Mouse (Mus musculus): ENCODE results near the gene Pcgf5. TPM values are rescaled to one million over a fixed set of nuclear protein-coding genes. Genes with fewer than 3 reads are reported as not detected.

Pcgf5 gene
- polyA plus RNA-seq (2015; fragmentation: Nextera tagmentation; extraction: Ambion mirVana), result 8.1 and 9.2 TPM in 2 replicates

DNA sequence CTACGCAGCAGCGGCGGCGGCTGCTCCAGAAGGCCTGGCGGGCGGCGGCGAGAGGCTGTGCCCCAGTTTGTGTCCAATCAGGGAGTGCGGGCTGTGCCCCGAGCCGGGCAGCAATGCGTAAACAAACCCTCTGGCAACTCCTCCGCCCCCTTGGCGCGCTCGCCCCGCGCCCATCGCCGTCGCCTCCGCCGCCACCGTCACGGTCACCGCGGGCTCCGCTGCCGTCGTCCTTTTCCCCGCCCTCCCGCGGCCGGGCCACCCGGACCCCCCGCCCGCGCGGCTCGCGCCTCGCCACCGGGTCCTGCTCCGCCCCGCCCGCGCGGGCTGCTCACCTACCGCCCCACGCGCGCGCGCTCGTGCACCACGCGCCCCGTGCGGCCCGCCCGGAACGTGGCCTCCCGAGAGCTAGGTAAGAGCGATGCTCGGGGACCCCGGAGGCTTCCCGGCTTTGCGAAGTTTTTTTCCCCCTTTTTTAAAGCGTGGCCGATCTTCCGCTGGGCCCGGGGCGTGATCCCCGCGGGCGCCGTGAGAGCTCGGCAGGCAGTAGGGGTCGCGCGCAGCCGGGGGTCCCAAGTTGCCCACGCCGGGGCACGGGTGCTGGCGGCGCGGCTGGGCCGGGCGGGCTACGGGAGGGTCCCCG is at the start of gene Pcgf5:
Pcgf5 (plus strand) TSS at position 149 of the 640 bp plus-strand sequence.
- peaks cover 64% of the 10 kb centered on the region for H3K27me3 ChIP-seq
- H3K27ac ChIP-seq, result peak within 1 kb of the TSS; percentile 4; the same call in 1 of the 2 replicates

DNA sequence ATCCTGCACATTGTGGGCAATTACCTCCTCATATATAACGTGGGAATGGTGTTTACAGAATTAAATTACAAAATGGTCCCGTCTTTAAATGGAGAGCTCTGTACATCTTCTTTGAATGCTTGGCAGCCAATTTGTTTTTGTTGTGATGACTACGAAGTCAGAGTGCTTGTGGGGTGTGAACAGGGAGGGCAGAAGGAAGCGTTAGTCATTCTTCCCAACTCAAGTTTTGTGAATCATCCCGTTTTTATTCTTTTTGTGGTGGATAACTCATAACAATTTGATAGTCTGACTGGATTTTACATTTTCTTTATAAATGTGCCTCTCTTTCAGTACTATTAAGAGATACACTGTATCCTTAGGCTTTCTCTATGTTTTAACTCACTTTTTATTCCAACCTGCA is 42.6 kb upstream of the Pcgf5 start:
- H3K4me2 ChIP-seq, result no peak overlapping the region
- no peak overlapping the region for H3K4me3 ChIP-seq
- H3K9ac ChIP-seq, result no peak overlapping the region
- H3K36me3 ChIP-seq, result no peaks in the 10 kb centered on the region
- 80% methylated on average over 5 of the region's 5 CpGs for WGBS
- ATAC-seq (ENCODE audit: low FRiP score), result no peak
- no peaks in the 10 kb centered on the region for H3K27me3 ChIP-seq
- no peaks in the 10 kb centered on the region for H3K4me1 ChIP-seq (replicated peaks)
- H3K9me3 ChIP-seq, result no peaks in the 10 kb centered on the region
- H3K27ac ChIP-seq, result no peak overlapping the region

More for the DNA sequence above, at the start of gene Pcgf5:
- peak; percentile 81 for ATAC-seq (ENCODE audit: low FRiP score)
- H3K4me1 ChIP-seq (replicated peaks), result peaks cover 10% of the 10 kb centered on the region
- H3K9me3 ChIP-seq, result no peaks in the 10 kb centered on the region
- peak within 1 kb of the TSS; percentile 98 for H3K4me2 ChIP-seq
- H3K36me3 ChIP-seq, result no peaks in the 10 kb centered on the region
- peak within 1 kb of the TSS; percentile 83 for H3K4me3 ChIP-seq
- H3K9ac ChIP-seq, result peak within 1 kb of the TSS; percentile 72
- under 1% methylated on average over 86 of the region's 92 CpGs for whole genome bisulfite sequencing

DNA sequence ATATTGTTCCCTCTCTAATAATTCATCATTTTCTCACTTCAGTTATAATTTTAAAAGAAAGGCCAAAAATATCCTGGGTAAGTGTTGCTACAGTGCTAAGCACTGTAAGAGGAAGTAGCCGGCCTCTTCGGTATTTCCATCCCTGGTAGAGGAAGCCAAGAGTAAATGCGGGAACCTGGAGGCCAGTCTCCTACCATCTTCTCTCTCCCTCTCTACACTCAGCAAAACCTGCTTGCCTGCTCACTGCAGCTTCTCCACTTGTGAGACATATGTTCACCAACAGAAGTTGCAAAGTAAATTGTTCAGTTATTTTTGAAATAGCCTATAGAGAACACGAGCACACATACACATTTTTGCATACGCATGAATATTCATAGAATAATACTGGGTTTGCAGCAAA is 34.1 kb upstream of the Pcgf5 start:
- Histone ChIP-seq H3K27me3 (no peaks in the 10 kb centered on the region), H3K36me3 (no peaks in the 10 kb centered on the region), H3K4me2 (no peak overlapping the region), H3K4me3 (no peak overlapping the region), H3K9me3 (no peaks in the 10 kb centered on the region), H3K27ac (no peak overlapping the region), H3K4me1 (replicated peaks) (no peaks in the 10 kb centered on the region), H3K9ac (no peak overlapping the region)
- no peak for ATAC-seq (ENCODE audit: low FRiP score)
- 85% methylated on average over 5 of the region's 5 CpGs for WGBS

DNA sequence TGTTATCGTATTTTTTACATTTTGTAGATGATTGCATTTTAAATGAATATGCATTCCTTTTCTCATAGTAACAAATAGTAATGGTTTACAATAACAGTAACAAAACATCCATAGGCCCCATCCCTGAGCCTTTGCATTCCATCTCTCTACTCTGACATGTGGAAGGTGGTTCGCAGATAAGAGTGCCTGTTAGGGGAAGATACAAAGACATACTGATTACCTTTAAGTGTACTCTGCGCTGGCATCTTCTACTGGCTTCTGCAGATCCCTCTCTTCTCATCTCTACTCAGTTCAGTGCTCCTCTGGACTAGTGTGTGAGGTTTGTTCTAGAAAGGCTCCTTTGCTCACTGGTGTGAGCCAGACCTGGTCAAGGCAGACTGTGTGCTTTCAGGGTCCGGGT is 28.4 kb upstream of the Pcgf5 start:
- Histone ChIP-seq H3K4me3 (no peak overlapping the region), H3K36me3 (no peaks in the 10 kb centered on the region), H3K4me1 (replicated peaks) (no peaks in the 10 kb centered on the region), H3K9me3 (no peaks in the 10 kb centered on the region), H3K4me2 (no peak overlapping the region), H3K27me3 (no peaks in the 10 kb centered on the region), H3K9ac (no peak overlapping the region), H3K27ac (no peak overlapping the region)
- WGBS, result 95% methylated on average over 4 of the region's 4 CpGs
- ATAC-seq (ENCODE audit: low FRiP score), result no peak

DNA sequence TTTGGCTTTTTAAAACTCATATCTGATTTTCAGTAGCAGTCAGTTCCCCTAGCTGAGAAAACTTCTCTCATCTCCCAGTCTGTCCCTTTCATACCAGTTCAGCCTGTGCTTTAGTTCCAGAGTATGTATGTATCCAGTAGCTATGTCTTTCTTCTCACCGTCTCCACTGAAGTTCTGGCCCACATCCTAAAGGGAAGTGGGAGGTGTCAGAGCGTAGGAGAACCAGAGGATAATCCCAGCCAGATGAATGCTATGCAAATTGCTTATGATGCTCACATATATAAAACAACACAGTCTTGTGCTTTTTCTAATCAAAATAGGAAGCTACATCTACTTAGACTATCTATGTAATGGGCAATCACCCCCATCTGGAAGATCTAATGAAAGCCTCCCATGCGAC is 27.0 kb upstream of the Pcgf5 start:
- Histone ChIP-seq H3K4me1 (replicated peaks) (no peaks in the 10 kb centered on the region), H3K4me2 (no peak overlapping the region), H3K27ac (no peak overlapping the region), H3K27me3 (no peaks in the 10 kb centered on the region), H3K36me3 (no peaks in the 10 kb centered on the region), H3K9me3 (no peaks in the 10 kb centered on the region), H3K4me3 (no peak overlapping the region), H3K9ac (no peak overlapping the region)
- ATAC-seq (ENCODE audit: low FRiP score), result no peak
- 94% methylated on average over 3 of the region's 3 CpGs for WGBS

DNA sequence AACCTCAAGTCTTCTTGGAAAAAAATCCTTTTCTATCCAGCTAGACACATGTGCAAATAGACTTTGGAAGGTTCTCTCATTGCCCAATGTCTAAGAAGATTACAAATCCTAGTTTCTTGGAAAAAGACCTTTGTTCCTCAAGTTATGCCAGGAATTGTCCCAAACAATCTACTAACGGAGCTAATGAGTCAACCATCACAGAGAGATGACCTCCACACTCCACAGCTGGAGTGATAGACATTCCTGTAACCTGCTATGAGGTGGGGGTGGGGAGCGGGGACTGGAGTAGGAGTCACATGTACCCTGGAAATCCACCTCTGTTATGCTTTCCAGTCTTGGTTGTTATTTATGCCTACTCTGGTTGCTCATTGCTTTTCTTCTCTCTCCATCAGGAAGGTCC is 24.8 kb upstream of the Pcgf5 start:
- WGBS, result 77% methylated on average over 2 of the region's 2 CpGs
- Histone ChIP-seq H3K4me2 (no peak overlapping the region), H3K9ac (no peak overlapping the region)

DNA sequence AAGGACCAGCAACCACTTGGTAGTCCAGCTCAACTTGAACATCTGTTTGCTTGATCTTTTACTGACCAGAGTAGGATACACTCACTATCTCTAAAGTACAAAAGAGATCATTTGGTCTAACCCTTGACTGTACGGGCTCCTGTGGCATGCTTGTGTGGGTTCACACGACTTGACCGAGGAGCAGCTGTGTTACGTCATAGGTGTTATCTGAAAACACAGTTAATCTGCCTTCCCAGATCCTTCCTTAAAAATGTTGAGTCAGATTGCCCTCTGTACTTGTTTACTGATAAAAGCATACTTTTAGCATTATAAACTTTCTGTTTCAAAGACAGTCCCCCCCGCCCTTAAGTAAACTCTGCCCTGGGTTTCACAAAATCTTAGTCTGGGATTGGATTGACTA is 19.4 kb upstream of the Pcgf5 start:
- Histone ChIP-seq H3K4me2 (no peak overlapping the region), H3K36me3 (no peaks in the 10 kb centered on the region), H3K4me3 (no peak overlapping the region), H3K27me3 (no peaks in the 10 kb centered on the region), H3K4me1 (replicated peaks) (no peaks in the 10 kb centered on the region), H3K27ac (no peak overlapping the region), H3K9me3 (no peaks in the 10 kb centered on the region), H3K9ac (no peak overlapping the region)
- 93% methylated on average over 5 of the region's 5 CpGs for WGBS
- ATAC-seq (ENCODE audit: low FRiP score), result no peak

More for the DNA sequence above, 24.8 kb upstream of the Pcgf5 start:
- Histone ChIP-seq H3K4me1 (replicated peaks) (no peaks in the 10 kb centered on the region), H3K4me3 (no peak overlapping the region), H3K9me3 (no peaks in the 10 kb centered on the region), H3K27ac (no peak overlapping the region), H3K36me3 (no peaks in the 10 kb centered on the region), H3K27me3 (no peaks in the 10 kb centered on the region)
- ATAC-seq (ENCODE audit: low FRiP score), result no peak

DNA sequence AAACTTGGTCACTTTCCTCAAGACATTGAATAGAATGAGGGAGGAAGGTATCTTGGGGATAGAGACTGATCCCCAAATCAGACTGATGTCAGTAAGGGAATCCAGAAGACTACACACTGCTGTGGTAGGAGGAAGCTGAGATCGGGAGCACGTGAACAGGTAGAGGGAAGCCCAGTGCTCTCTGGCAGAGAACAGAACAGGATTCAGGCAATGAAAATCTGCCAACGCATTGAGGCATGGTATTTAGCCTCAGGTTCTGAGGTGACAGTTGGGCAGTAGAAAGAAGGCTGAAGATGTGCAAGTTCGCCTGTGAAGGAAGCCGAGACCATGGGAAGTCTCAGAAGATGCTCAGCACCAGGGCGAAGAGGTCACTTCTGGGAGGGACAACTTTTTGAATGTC is 733 bp upstream of the Pcgf5 start:
- Histone ChIP-seq H3K9me3 (no peaks in the 10 kb centered on the region), H3K36me3 (no peaks in the 10 kb centered on the region), H3K4me3 (peak overlapping the region; percentile 83; the same call in 1 of the 2 replicates), H3K27ac (no peak overlapping the region), H3K4me2 (peak overlapping the region; percentile 98), H3K9ac (peak overlapping the region; percentile 72; the same call in 1 of the 2 replicates), H3K27me3 (peaks cover 64% of the 10 kb centered on the region), H3K4me1 (replicated peaks) (peaks cover 10% of the 10 kb centered on the region)
- ATAC-seq (ENCODE audit: low FRiP score), result no peak
- WGBS, result 26% methylated on average over 6 of the region's 6 CpGs

DNA sequence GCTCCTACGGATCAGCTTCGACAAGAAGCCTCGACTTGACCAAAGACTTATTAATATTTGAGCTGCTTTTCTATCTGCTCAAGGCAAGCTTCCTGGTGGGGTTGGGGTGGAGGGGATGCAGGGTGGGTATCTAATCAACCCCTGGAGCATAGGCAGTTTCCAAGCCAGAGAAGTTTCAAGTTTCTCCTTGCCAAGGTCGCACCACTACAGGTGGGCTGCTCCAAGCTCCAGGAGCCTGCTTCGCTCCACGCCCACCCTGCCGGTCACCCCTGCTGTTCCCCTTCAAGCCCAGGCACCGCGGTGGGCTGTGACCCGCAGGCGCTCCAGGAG is 313 bp upstream of the Pcgf5 start:
- Histone ChIP-seq H3K27ac (no peak overlapping the region), H3K36me3 (no peaks in the 10 kb centered on the region), H3K9me3 (no peaks in the 10 kb centered on the region), H3K9ac (peak overlapping the region; percentile 72), H3K27me3 (peaks cover 64% of the 10 kb centered on the region), H3K4me3 (peak overlapping the region; percentile 83), H3K4me2 (peak overlapping the region; percentile 98), H3K4me1 (replicated peaks) (peaks cover 10% of the 10 kb centered on the region)
- WGBS, result 4% methylated on average over 11 of the region's 11 CpGs
- ATAC-seq (ENCODE audit: low FRiP score), result no peak; the same call in 1 of the 2 replicates

DNA sequence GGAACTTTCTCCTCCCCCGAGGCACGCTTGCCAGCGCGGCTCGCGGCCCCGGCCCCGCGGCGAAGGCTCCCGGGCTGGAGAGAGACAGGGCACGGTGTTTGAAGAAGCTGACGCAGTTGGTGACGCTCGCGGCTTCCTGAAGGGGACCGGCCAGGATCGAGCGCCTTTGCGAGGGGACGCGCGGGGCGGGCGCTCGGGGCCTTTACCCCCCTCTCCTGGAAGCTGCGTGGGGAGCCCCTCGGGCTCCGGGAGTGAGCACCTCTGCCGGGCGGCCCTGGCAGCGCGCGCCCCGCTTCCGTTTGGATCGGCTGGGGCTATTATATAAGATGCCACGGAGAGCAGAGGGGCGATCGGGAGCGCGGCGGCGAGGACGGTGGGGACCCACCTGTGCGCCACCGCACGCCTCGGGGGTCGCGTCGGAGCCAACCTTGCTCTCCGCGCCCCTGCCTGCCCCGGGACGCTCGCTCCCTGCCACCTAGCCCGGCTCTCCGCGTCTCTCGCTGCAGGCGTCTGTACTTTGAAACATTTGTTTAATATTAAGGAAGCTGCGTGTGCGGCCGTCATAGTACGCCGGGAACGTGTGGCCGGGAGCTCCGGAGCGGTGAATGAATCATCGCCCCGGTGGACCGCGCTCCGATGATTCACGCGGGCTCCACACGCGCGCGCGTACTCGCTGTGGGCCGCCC is 835 bp downstream of the Pcgf5 start:
- Histone ChIP-seq H3K4me1 (replicated peaks) (peaks cover 10% of the 10 kb centered on the region), H3K9me3 (no peaks in the 10 kb centered on the region), H3K27me3 (peaks cover 64% of the 10 kb centered on the region), H3K9ac (peak overlapping the region; percentile 72), H3K4me3 (peak overlapping the region; percentile 83), H3K27ac (peak overlapping the region; percentile 4; the same call in 1 of the 2 replicates), H3K36me3 (no peaks in the 10 kb centered on the region), H3K4me2 (peak overlapping the region; percentile 98)
- WGBS, result under 1% methylated on average over 83 of the region's 85 CpGs
- peak; percentile 84 for ATAC-seq (ENCODE audit: low FRiP score)

DNA sequence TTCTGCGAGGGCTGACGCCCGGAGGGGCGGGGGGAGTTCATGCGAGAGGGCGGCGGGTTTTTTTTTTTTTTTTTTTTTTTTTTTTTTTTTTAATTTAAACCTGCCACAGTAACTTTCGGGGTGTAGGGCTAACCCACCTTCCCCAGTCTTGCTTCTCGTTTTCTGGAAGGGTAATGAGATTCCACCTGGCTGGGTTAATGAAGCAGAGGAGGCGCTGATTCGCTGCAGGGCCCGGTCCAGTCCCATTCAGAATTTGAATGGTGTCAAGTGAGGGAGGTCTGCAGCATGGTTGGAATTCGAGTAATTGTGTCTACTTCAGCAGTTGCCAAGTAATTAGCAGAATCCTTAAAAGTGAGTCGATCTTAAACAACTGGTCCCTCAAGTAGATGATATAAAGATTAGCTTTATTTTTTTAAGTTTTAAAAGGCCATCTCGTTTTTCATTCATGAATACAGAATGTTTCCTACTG is 1.4 kb downstream of the Pcgf5 start:
- Histone ChIP-seq H3K9ac (peak overlapping the region; percentile 72), H3K27me3 (peaks cover 64% of the 10 kb centered on the region), H3K4me1 (replicated peaks) (peaks cover 10% of the 10 kb centered on the region), H3K4me2 (peak overlapping the region; percentile 98), H3K27ac (no peak overlapping the region), H3K36me3 (no peaks in the 10 kb centered on the region), H3K9me3 (no peaks in the 10 kb centered on the region), H3K4me3 (peak overlapping the region; percentile 83)
- 4% methylated on average over 12 of the region's 15 CpGs for WGBS
- ATAC-seq (ENCODE audit: low FRiP score), result 0 out of 2 replicates have a peak, but pooled peaks have one; percentile 19

DNA sequence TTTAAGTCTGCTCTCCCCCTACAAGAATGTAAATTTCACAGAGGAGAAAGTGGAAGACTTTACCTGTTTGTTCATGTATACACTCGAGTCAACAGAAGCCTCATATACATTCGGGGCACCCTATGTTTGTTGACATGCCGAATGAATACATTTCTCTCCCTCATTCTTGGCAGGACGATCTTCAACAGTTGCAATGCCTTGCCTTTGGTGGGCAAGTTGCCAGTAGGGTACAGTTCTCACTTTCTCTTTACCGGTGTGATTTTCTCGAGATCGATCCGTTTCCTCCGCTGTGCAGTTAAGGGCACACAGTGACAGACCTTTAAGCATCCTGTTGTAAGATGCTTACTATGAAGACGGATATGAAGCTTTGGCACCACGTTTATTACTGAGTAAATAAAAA is 2.1 kb downstream of the Pcgf5 start:
- Histone ChIP-seq H3K27me3 (peaks cover 64% of the 10 kb centered on the region), H3K36me3 (no peaks in the 10 kb centered on the region), H3K4me3 (no peak overlapping the region), H3K9ac (no peak overlapping the region), H3K4me1 (replicated peaks) (peaks cover 10% of the 10 kb centered on the region), H3K27ac (no peak overlapping the region), H3K9me3 (no peaks in the 10 kb centered on the region), H3K4me2 (no peak overlapping the region)
- ATAC-seq (ENCODE audit: low FRiP score), result no peak
- WGBS, result 76% methylated on average over 11 of the region's 11 CpGs

DNA sequence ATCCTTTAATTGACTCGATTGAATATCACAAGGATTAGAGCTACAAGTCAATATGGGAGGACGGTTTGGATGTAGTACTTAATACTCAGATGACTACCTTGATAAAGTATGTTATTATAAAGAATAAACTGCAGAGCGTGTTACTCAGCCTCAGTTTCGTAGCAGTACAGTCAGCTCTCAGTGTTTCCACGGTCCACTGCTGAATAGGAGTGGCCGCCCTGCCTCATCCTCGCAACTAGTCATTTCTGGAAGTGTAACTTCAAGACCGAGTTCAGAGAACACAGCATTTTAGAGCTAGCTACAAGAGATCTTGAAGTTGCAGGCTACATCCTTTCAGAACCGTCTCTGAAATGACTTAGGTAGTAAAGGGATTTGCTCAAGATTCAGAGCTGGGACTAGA is 2.8 kb downstream of the Pcgf5 start:
- WGBS, result 96% methylated on average over 9 of the region's 9 CpGs
- Histone ChIP-seq H3K4me2 (no peak overlapping the region), H3K4me1 (replicated peaks) (peaks cover 10% of the 10 kb centered on the region), H3K36me3 (no peaks in the 10 kb centered on the region), H3K27me3 (peaks cover 58% of the 10 kb centered on the region), H3K27ac (no peak overlapping the region), H3K4me3 (no peak overlapping the region), H3K9ac (no peak overlapping the region), H3K9me3 (no peaks in the 10 kb centered on the region)
- no peak for ATAC-seq (ENCODE audit: low FRiP score)
